Mouse (Mus musculus): ENCODE results near the gene Dock1. TPM values are rescaled to one million over a fixed set of nuclear protein-coding genes. Genes with fewer than 3 reads are reported as not detected.

The Dock1 gene
- polyA plus RNA-seq, 1 experiment from 2014 or later, result 40.3 TPM

DNA sequence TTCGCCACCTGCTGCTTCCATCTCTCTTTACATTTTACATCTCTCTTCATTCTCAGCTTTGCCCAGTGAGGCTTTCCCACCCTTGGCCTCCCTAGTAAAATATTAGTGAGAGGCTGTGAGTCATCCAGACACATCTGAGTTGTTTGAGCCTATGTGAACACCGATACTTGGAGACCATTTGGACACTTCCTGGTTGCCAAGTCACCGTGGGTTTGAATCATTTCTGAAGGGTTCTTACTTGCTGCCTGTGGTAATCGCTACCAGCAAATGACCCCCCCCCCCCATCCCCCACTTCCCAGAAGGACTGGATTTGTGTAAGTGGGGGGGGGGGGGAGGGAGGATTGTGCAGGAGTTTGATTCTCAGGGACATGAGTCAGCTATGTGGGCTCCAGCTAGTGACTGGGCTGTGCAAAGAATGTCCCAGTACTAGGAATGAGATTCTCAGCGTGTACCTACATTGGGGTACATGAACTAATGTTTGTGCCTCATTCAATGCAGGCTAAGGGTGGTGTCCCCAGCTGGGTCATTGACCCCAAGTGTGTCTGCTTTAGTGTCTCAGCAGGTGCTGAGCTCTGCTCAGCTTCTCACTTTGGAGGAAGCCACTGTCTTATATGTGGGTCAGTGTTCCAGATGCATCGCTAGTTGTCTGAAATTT, 103.4 kb downstream of the Dock1 start:
- Histone ChIP-seq H3K4me1 (no peaks in the 10 kb centered on the region), H3K4me3 (no peak overlapping the region), H3K9me3 (no peaks in the 10 kb centered on the region), H3K27me3 (replicated peaks; ENCODE audit: low read depth, poor library complexity, severe bottlenecking) (no peaks in the 10 kb centered on the region), H3K27ac (replicated peaks) (no peak overlapping the region), H3K36me3 (replicated peaks) (peaks cover 91% of the 10 kb centered on the region)
- no peak for DNase-seq (ENCODE audit: low spot score)
- WGBS, result 88% methylated on average over 6 of the region's 6 CpGs

- no peak for DNase-seq (ENCODE audit: low spot score)
- Histone ChIP-seq H3K27ac (replicated peaks) (no peak overlapping the region), H3K36me3 (replicated peaks) (peaks cover 89% of the 10 kb centered on the region), H3K4me1 (no peaks in the 10 kb centered on the region), H3K27me3 (replicated peaks; ENCODE audit: low read depth, poor library complexity, severe bottlenecking) (no peaks in the 10 kb centered on the region), H3K4me3 (no peak overlapping the region), H3K9me3 (no peaks in the 10 kb centered on the region)
- WGBS, result 84% methylated on average over 6 of the region's 6 CpGs
These were observed 104.2 kb downstream of the Dock1 start for GRCm38 (mm10) chr7:134774468-134775162.

DNA sequence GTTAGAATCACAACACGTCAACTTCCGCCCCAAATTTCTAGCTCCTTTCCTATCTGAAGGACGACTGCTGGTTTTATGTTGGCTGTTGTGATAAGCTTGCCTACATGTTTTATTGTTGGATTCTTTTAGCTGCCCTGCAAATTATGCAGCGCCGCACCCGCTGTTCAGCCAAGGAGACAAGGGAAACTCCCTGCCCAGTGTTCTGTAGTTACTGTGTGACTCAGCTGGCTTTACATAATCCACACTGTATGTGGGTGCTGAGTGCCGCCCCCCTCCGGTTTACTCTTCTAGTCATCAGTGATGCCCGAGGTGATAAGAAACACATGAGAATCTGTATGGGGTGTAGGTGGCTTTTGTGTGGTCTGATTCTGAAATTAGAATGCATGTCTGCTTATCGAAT, 105.2 kb downstream of the Dock1 start:
- H3K36me3 ChIP-seq (replicated peaks), result peaks cover 82% of the 10 kb centered on the region
- H3K27me3 ChIP-seq (replicated peaks; ENCODE audit: low read depth, poor library complexity, severe bottlenecking), result no peaks in the 10 kb centered on the region
- H3K4me1 ChIP-seq, result no peaks in the 10 kb centered on the region
- no peak overlapping the region for H3K27ac ChIP-seq (replicated peaks)
- no peak overlapping the region for H3K4me3 ChIP-seq
- no peaks in the 10 kb centered on the region for H3K9me3 ChIP-seq
- no peak for DNase-seq (ENCODE audit: low spot score)
- 92% methylated on average over 10 of the region's 10 CpGs for WGBS

- Histone ChIP-seq H3K27ac (replicated peaks) (no peak overlapping the region), H3K36me3 (replicated peaks) (peaks cover 80% of the 10 kb centered on the region), H3K4me1 (no peaks in the 10 kb centered on the region), H3K27me3 (replicated peaks; ENCODE audit: low read depth, poor library complexity, severe bottlenecking) (no peaks in the 10 kb centered on the region), H3K9me3 (no peaks in the 10 kb centered on the region), H3K4me3 (no peak overlapping the region)
- WGBS, result 84% methylated on average over 6 of the region's 6 CpGs
- DNase-seq (ENCODE audit: low spot score), result no peak
These were observed 105.9 kb downstream of the Dock1 start for GRCm38 (mm10) chr7:134776306-134776705.

- Histone ChIP-seq H3K4me3 (no peak overlapping the region), H3K27ac (replicated peaks) (no peak overlapping the region), H3K36me3 (replicated peaks) (peaks cover 78% of the 10 kb centered on the region), H3K27me3 (replicated peaks; ENCODE audit: low read depth, poor library complexity, severe bottlenecking) (no peaks in the 10 kb centered on the region), H3K4me1 (no peaks in the 10 kb centered on the region), H3K9me3 (no peaks in the 10 kb centered on the region)
- no peak for DNase-seq (ENCODE audit: low spot score)
- 94% methylated on average over 3 of the region's 3 CpGs for WGBS
These were observed 109.3 kb downstream of the Dock1 start for GRCm38 (mm10) chr7:134779761-134780160.

- peaks cover 83% of the 10 kb centered on the region for H3K36me3 ChIP-seq (replicated peaks)
- DNase-seq (ENCODE audit: low spot score), result no peak
- H3K4me1 ChIP-seq, result no peaks in the 10 kb centered on the region
- H3K9me3 ChIP-seq, result no peaks in the 10 kb centered on the region
- WGBS, result 88% methylated on average over 4 of the region's 4 CpGs
- H3K4me3 ChIP-seq, result no peak overlapping the region
- H3K27ac ChIP-seq (replicated peaks), result no peak overlapping the region
- H3K27me3 ChIP-seq (replicated peaks; ENCODE audit: low read depth, poor library complexity, severe bottlenecking), result no peaks in the 10 kb centered on the region
These were observed 116.7 kb downstream of the Dock1 start for GRCm38 (mm10) chr7:134787110-134787509.

DNA sequence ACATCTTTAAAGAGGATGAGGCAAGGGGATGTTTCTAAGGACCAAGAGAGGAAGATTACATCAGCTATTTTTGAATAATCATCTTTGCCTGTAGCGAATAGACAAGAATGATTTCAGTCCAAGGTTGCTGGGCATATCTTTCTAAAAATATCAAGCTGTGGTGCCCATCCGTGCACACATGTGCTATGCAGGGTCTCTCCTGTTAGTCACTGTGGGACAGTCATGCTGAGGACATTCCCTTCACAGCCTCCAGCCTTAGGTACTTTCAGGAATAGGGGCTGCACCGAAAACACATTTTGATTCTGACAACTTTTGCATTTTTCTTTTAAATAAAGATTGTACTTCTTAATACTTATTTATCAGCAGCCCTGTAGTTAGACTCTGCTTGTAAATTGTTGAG, 124.4 kb downstream of the Dock1 start:
- WGBS, result 93% methylated on average over 3 of the region's 3 CpGs
- H3K9me3 ChIP-seq, result no peaks in the 10 kb centered on the region
- H3K4me3 ChIP-seq, result no peak overlapping the region
- no peak overlapping the region for H3K27ac ChIP-seq (replicated peaks)
- H3K36me3 ChIP-seq (replicated peaks), result peaks cover 51% of the 10 kb centered on the region
- no peak for DNase-seq (ENCODE audit: low spot score)
- no peaks in the 10 kb centered on the region for H3K27me3 ChIP-seq (replicated peaks; ENCODE audit: low read depth, poor library complexity, severe bottlenecking)
- H3K4me1 ChIP-seq, result no peaks in the 10 kb centered on the region

GRCm38 (mm10) chr7:134800079-134800478, 129.6 kb downstream of the Dock1 start:
- no peak for DNase-seq (ENCODE audit: low spot score)
- Histone ChIP-seq H3K36me3 (replicated peaks) (peaks cover 46% of the 10 kb centered on the region), H3K4me1 (no peaks in the 10 kb centered on the region), H3K27ac (replicated peaks) (no peak overlapping the region), H3K4me3 (no peak overlapping the region), H3K9me3 (no peaks in the 10 kb centered on the region), H3K27me3 (replicated peaks; ENCODE audit: low read depth, poor library complexity, severe bottlenecking) (no peaks in the 10 kb centered on the region)
- WGBS, result 94% methylated on average over 4 of the region's 4 CpGs

DNA sequence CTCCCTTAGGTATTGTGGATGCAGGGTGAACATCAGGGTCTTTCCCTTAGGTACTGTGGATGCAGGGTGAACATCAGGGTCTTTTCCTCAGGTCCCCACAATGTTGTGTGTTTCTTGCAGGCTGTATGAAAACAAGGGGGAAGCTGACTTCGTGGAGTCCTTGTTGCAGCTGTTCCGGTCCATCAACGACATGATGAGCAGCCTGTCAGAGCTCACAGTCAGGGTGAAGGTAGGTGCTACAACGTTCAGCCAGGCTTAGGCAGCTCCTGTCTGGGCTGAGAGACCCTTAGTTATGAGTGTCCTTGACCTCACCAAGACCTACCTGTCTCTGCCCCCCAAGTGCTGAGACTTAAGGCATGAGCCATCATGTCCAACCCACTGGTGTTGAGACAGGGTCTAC, 134.0 kb downstream of the Dock1 start:
- peaks cover 72% of the 10 kb centered on the region for H3K36me3 ChIP-seq (replicated peaks)
- 92% methylated on average over 4 of the region's 4 CpGs for WGBS
- H3K4me3 ChIP-seq, result no peak overlapping the region
- H3K4me1 ChIP-seq, result no peaks in the 10 kb centered on the region
- H3K27ac ChIP-seq (replicated peaks), result no peak overlapping the region
- H3K9me3 ChIP-seq, result no peaks in the 10 kb centered on the region
- no peak for DNase-seq (ENCODE audit: low spot score)
- no peaks in the 10 kb centered on the region for H3K27me3 ChIP-seq (replicated peaks; ENCODE audit: low read depth, poor library complexity, severe bottlenecking)

DNA sequence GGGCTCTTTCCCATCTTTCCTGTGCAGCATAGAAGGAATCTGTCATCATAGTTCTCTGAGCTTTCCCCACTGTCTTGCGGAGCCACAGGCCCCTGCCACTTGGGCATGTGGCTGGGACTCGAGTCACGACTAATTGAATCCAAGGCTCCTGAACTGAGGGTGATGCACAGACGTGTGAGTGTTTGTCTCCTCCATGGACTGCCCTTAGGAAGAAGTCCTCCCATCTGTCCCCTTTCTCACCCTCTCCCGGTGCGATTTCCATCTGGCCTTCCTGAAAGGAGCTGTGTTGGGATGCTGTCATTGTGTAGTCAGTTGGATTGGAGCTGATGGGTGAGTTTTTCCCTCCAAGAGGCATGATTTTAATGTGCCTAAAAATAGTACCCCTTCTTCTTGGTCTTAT, 136.3 kb downstream of the Dock1 start:
- H3K4me3 ChIP-seq, result no peak overlapping the region
- H3K27me3 ChIP-seq (replicated peaks; ENCODE audit: low read depth, poor library complexity, severe bottlenecking), result no peaks in the 10 kb centered on the region
- 90% methylated on average over 6 of the region's 6 CpGs for WGBS
- H3K36me3 ChIP-seq (replicated peaks), result peaks cover 80% of the 10 kb centered on the region
- no peak for DNase-seq (ENCODE audit: low spot score)
- no peaks in the 10 kb centered on the region for H3K9me3 ChIP-seq
- H3K4me1 ChIP-seq, result no peaks in the 10 kb centered on the region
- no peak overlapping the region for H3K27ac ChIP-seq (replicated peaks)

- Histone ChIP-seq H3K4me1 (no peaks in the 10 kb centered on the region), H3K9me3 (no peaks in the 10 kb centered on the region), H3K27ac (replicated peaks) (no peak overlapping the region), H3K4me3 (no peak overlapping the region), H3K27me3 (replicated peaks; ENCODE audit: low read depth, poor library complexity, severe bottlenecking) (no peaks in the 10 kb centered on the region), H3K36me3 (replicated peaks) (peaks cover 71% of the 10 kb centered on the region)
- no peak for DNase-seq (ENCODE audit: low spot score)
- 94% methylated on average over 2 of the region's 2 CpGs for WGBS
These were observed 138.0 kb downstream of the Dock1 start for GRCm38 (mm10) chr7:134808406-134808805.

GRCm38 (mm10) chr7:134809241-134809975, 139.0 kb downstream of the Dock1 start:
- H3K4me3 ChIP-seq, result no peak overlapping the region
- H3K27ac ChIP-seq (replicated peaks), result no peak overlapping the region
- no peaks in the 10 kb centered on the region for H3K4me1 ChIP-seq
- WGBS, result 89% methylated on average over 6 of the region's 6 CpGs
- peaks cover 76% of the 10 kb centered on the region for H3K36me3 ChIP-seq (replicated peaks)
- no peaks in the 10 kb centered on the region for H3K27me3 ChIP-seq (replicated peaks; ENCODE audit: low read depth, poor library complexity, severe bottlenecking)
- DNase-seq (ENCODE audit: low spot score), result no peak
- no peaks in the 10 kb centered on the region for H3K9me3 ChIP-seq

GRCm38 (mm10) chr7:134818471-134818870, 148.0 kb downstream of the Dock1 start:
- Histone ChIP-seq H3K27ac (replicated peaks) (no peak overlapping the region), H3K4me3 (no peak overlapping the region), H3K4me1 (peaks cover 14% of the 10 kb centered on the region), H3K36me3 (replicated peaks) (peaks cover 50% of the 10 kb centered on the region), H3K9me3 (no peaks in the 10 kb centered on the region), H3K27me3 (replicated peaks; ENCODE audit: low read depth, poor library complexity, severe bottlenecking) (no peaks in the 10 kb centered on the region)
- DNase-seq (ENCODE audit: low spot score), result no peak
- WGBS, result 96% methylated on average over 5 of the region's 5 CpGs

Data from embryonic facial prominence, embryonic 10.5 days (tissue).